Mouse (Mus musculus): ENCODE measurements around the gene Rundc3a. TPM values are rescaled to one million over a fixed set of nuclear protein-coding genes. Genes with fewer than 3 reads are reported as not detected.

The Rundc3a gene
- total and polyA plus RNA-seq, 3 experiments = 0.23 to 0.66 TPM; not detected in 1

GRCm38 (mm10) chr11:102433866-102434265, 40.7 kb downstream of the Rundc3a start:
- Histone ChIP-seq H3K9ac (ENCODE audit: low read depth, low read length) (no peak overlapping the region), H3K4me3 (no peak overlapping the region), H3K79me2 (replicated peaks; ENCODE audit: control insufficient read depth, insufficient read depth, low read length) (no peaks in the 10 kb centered on the region), H3K36me3 (ENCODE audit: control insufficient read depth, insufficient read depth, low read length) (no peaks in the 10 kb centered on the region), H3K4me1 (ENCODE audit: control insufficient read depth, insufficient read depth, low read length) (peaks cover 13% of the 10 kb centered on the region), H3K27ac (peak overlapping the region; percentile 80), H3K27me3 (ENCODE audit: control insufficient read depth, insufficient read depth, low read length) (no peaks in the 10 kb centered on the region)
- TF ChIP-seq EP300 (IDR thresholded peaks at IDR 0.05; ENCODE audit: insufficient read depth, low read depth, low read length) (no peak), CTCF (IDR thresholded peaks at IDR 0.05) (no peak), POLR2A (IDR thresholded peaks at IDR 0.05; ENCODE audit: insufficient read depth, low read depth, low read length) (no peak)
- no peak for DNase-seq
- intact Hi-C loops (cut with DNase I) = no loop called here
- WGBS = 95% methylated on average over 7 of the region's 7 CpGs

GRCm38 (mm10) chr11:102434406-102434805, 41.2 kb downstream of the Rundc3a start:
- peak; percentile 91 for TF ChIP-seq EP300 (IDR thresholded peaks at IDR 0.05; ENCODE audit: insufficient read depth, low read depth, low read length)
- no peak for TF ChIP-seq POLR2A (IDR thresholded peaks at IDR 0.05; ENCODE audit: insufficient read depth, low read depth, low read length)
- peak; percentile 97 for TF ChIP-seq CTCF (IDR thresholded peaks at IDR 0.05)
- no peaks in the 10 kb centered on the region for H3K36me3 ChIP-seq (ENCODE audit: control insufficient read depth, insufficient read depth, low read length)
- peak overlapping the region; percentile 80; the same call in 1 of the 2 replicates for H3K27ac ChIP-seq
- H3K9ac ChIP-seq (ENCODE audit: low read depth, low read length) = no peak overlapping the region
- no peaks in the 10 kb centered on the region for H3K79me2 ChIP-seq (replicated peaks; ENCODE audit: control insufficient read depth, insufficient read depth, low read length)
- no peaks in the 10 kb centered on the region for H3K27me3 ChIP-seq (ENCODE audit: control insufficient read depth, insufficient read depth, low read length)
- intact Hi-C loops (cut with DNase I) = no loop called here
- DNase-seq = peak; percentile 84 to 86
- WGBS = 14% methylated on average over 7 of the region's 7 CpGs
- peaks cover 13% of the 10 kb centered on the region for H3K4me1 ChIP-seq (ENCODE audit: control insufficient read depth, insufficient read depth, low read length)
- H3K4me3 ChIP-seq = no peak overlapping the region

- Histone ChIP-seq H3K36me3 (ENCODE audit: control insufficient read depth, insufficient read depth, low read length) (no peaks in the 10 kb centered on the region), H3K27me3 (ENCODE audit: control insufficient read depth, insufficient read depth, low read length) (no peaks in the 10 kb centered on the region), H3K4me3 (no peak overlapping the region), H3K27ac (no peak overlapping the region), H3K79me2 (replicated peaks; ENCODE audit: control insufficient read depth, insufficient read depth, low read length) (no peaks in the 10 kb centered on the region), H3K4me1 (ENCODE audit: control insufficient read depth, insufficient read depth, low read length) (peaks cover 13% of the 10 kb centered on the region), H3K9ac (ENCODE audit: low read depth, low read length) (no peak overlapping the region)
- intact Hi-C loops (cut with DNase I) = no loop called here
- TF ChIP-seq CTCF (IDR thresholded peaks at IDR 0.05) (peak; percentile 1; the same call in 1 of the 2 replicates), EP300 (IDR thresholded peaks at IDR 0.05; ENCODE audit: insufficient read depth, low read depth, low read length) (no peak)
- 87% methylated on average over 11 of the region's 11 CpGs for WGBS
- no peak for DNase-seq
Observed at GRCm38 (mm10) chr11:102434816-102435705, 41.9 kb downstream of the Rundc3a start.

GRCm38 (mm10) chr11:102435754-102436470, 42.7 kb downstream of the Rundc3a start:
- intact Hi-C loops (cut with DNase I) = no loop called here
- Histone ChIP-seq H3K36me3 (ENCODE audit: control insufficient read depth, insufficient read depth, low read length) (no peaks in the 10 kb centered on the region), H3K9ac (ENCODE audit: low read depth, low read length) (no peak overlapping the region), H3K4me1 (ENCODE audit: control insufficient read depth, insufficient read depth, low read length) (peaks cover 13% of the 10 kb centered on the region), H3K27me3 (ENCODE audit: control insufficient read depth, insufficient read depth, low read length) (no peaks in the 10 kb centered on the region), H3K79me2 (replicated peaks; ENCODE audit: control insufficient read depth, insufficient read depth, low read length) (no peaks in the 10 kb centered on the region), H3K27ac (no peak overlapping the region), H3K4me3 (no peak overlapping the region)
- WGBS = 81% methylated on average over 18 of the region's 18 CpGs
- DNase-seq = peak; percentile 49 to 52
- TF ChIP-seq CTCF (IDR thresholded peaks at IDR 0.05) (no peak), EP300 (IDR thresholded peaks at IDR 0.05; ENCODE audit: insufficient read depth, low read depth, low read length) (no peak), POLR2A (IDR thresholded peaks at IDR 0.05; ENCODE audit: insufficient read depth, low read depth, low read length) (no peak)

GRCm38 (mm10) chr11:102436471-102436790, 43.2 kb downstream of the Rundc3a start:
- intact Hi-C loops (cut with DNase I) = no loop called here
- WGBS = 85% methylated on average over 10 of the region's 10 CpGs

More at GRCm38 (mm10) chr11:102436471-102436790, 43.2 kb downstream of the Rundc3a start:
- no peak overlapping the region for H3K4me3 ChIP-seq
- H3K79me2 ChIP-seq (replicated peaks; ENCODE audit: control insufficient read depth, insufficient read depth, low read length) = no peaks in the 10 kb centered on the region
- no peak for DNase-seq
- TF ChIP-seq CTCF (IDR thresholded peaks at IDR 0.05) = no peak
- no peak for TF ChIP-seq EP300 (IDR thresholded peaks at IDR 0.05; ENCODE audit: insufficient read depth, low read depth, low read length)
- TF ChIP-seq POLR2A (IDR thresholded peaks at IDR 0.05; ENCODE audit: insufficient read depth, low read depth, low read length) = no peak
- no peaks in the 10 kb centered on the region for H3K36me3 ChIP-seq (ENCODE audit: control insufficient read depth, insufficient read depth, low read length)
- H3K27ac ChIP-seq = no peak overlapping the region
- peaks cover 10% of the 10 kb centered on the region for H3K4me1 ChIP-seq (ENCODE audit: control insufficient read depth, insufficient read depth, low read length)
- H3K27me3 ChIP-seq (ENCODE audit: control insufficient read depth, insufficient read depth, low read length) = no peaks in the 10 kb centered on the region
- H3K9ac ChIP-seq (ENCODE audit: low read depth, low read length) = no peak overlapping the region
